Mouse (Mus musculus) lung, adult 18-20 months (tissue): ENCODE measurements around the gene Arf4.

Source experiments
- DNase-seq, 2 experiments: peaks; one replicate each; pipeline ENCODE4 v3.0.0; 2022; ENCODE audit warnings: mixed read lengths in 2 of 2

Gene Arf4

GRCm38 (mm10) chr14:26637851-26638707, at the start of gene Arf4:
Arf4 (plus strand) TSS chr14:26638074.
- DNase-seq: peak; percentile 99

- no peak for DNase-seq
Measured at GRCm38 (mm10) chr14:26591353-26591752, 46.5 kb upstream of the Arf4 start.

GRCm38 (mm10) chr14:26593281-26593895, 44.5 kb upstream of the Arf4 start:
- no peak for DNase-seq

GRCm38 (mm10) chr14:26595167-26595566, 42.7 kb upstream of the Arf4 start:
- no peak for DNase-seq

- DNase-seq: no peak
Measured at GRCm38 (mm10) chr14:26595695-26596365, 42.0 kb upstream of the Arf4 start.

GRCm38 (mm10) chr14:26605354-26605753, 32.5 kb upstream of the Arf4 start:
- no peak for DNase-seq

- no peak for DNase-seq
Measured at GRCm38 (mm10) chr14:26609674-26610073, 28.2 kb upstream of the Arf4 start.

GRCm38 (mm10) chr14:26610689-26611088, 27.2 kb upstream of the Arf4 start:
- no peak for DNase-seq

- no peak for DNase-seq
Measured at GRCm38 (mm10) chr14:26625301-26625700, 12.6 kb upstream of the Arf4 start.

- DNase-seq: no peak
Measured at GRCm38 (mm10) chr14:26626605-26627140, 11.2 kb upstream of the Arf4 start.

- DNase-seq: peak; percentile 13 to 18
Measured at GRCm38 (mm10) chr14:26637025-26637850, 636 bp upstream of the Arf4 start.

GRCm38 (mm10) chr14:26638708-26639084, 822 bp downstream of the Arf4 start:
- DNase-seq: peak; percentile 73 to 84

- DNase-seq: peak in 1 of 2 experiments; percentile 11
Measured at GRCm38 (mm10) chr14:26639251-26639650, 1.4 kb downstream of the Arf4 start.

- peak; percentile 11 to 18 for DNase-seq
Measured at GRCm38 (mm10) chr14:26639961-26640360, 2.1 kb downstream of the Arf4 start.

- no peak for DNase-seq
Measured at GRCm38 (mm10) chr14:26643006-26643624, 5.2 kb downstream of the Arf4 start.

- DNase-seq: no peak
Measured at GRCm38 (mm10) chr14:26645989-26646650, 8.2 kb downstream of the Arf4 start.

- DNase-seq: no peak
Measured at GRCm38 (mm10) chr14:26647811-26648210, 9.9 kb downstream of the Arf4 start.

- DNase-seq: no peak
Measured at GRCm38 (mm10) chr14:26651901-26652300, 14.0 kb downstream of the Arf4 start.

GRCm38 (mm10) chr14:26658178-26658577, 20.3 kb downstream of the Arf4 start:
- no peak for DNase-seq

GRCm38 (mm10) chr14:26660233-26660632, 22.4 kb downstream of the Arf4 start:
- DNase-seq: no peak

GRCm38 (mm10) chr14:26662016-26662415, 24.1 kb downstream of the Arf4 start:
- no peak for DNase-seq
